Mouse (Mus musculus) liver, embryonic 11.5 days (tissue): ENCODE results near the gene Tbc1d2. TPM values are rescaled to one million over a fixed set of nuclear protein-coding genes. Genes with fewer than 3 reads are reported as not detected.
"Not testable (repeated sequence)": the region's sequence is repeated elsewhere in the genome, so short reads cannot be mapped to it uniquely, and the experiment has no call there.

Experiments used
- ATAC-seq: fragments of 200-750 bp; cut with Nextera tagmentation; replicated peaks from 2 replicates; pipeline ENCODE4 v1.8.0; 2017; ENCODE audit warnings: moderate number of reproducible peaks, mild to moderate bottlenecking, moderate TSS enrichment, moderate library complexity; ENCODE audit not compliant: low FRiP score
- DNase-seq: peaks from one replicate; pipeline ENCODE4 v3.0.0-alpha.2; 2017; ENCODE audit warnings: low spot score
- H3K27ac ChIP-seq: fragments of 300-500 bp; sonication (generic); 2 replicates; pipeline ENCODE4 v1.5.1; 2014; ENCODE audit warnings: mild to moderate bottlenecking, low read depth, low read length, control low read depth
- H3K27me3 ChIP-seq: fragments of 300-500 bp; sonication (generic); replicated peaks from 2 replicates; pipeline ENCODE4 v1.6.1; 2014; ENCODE audit warnings: low read length, mixed read lengths; ENCODE audit not compliant: control insufficient read depth, insufficient read depth
- H3K36me3 ChIP-seq: fragments of 300-500 bp; sonication (generic); 2 replicates; pipeline ENCODE4 v1.6.1; 2014; ENCODE audit warnings: mild to moderate bottlenecking, low read length, moderate library complexity, mixed read lengths; ENCODE audit not compliant: control insufficient read depth, insufficient read depth
- H3K4me1 ChIP-seq: fragments of 300-500 bp; sonication (generic); replicated peaks from 2 replicates; pipeline ENCODE4 v1.6.1; 2014; ENCODE audit warnings: low read length, mixed read lengths; ENCODE audit not compliant: control insufficient read depth, insufficient read depth
- H3K4me2 ChIP-seq: fragments of 300-500 bp; sonication (generic); 2 replicates; pipeline ENCODE4 v1.6.1; 2014; ENCODE audit warnings: mild to moderate bottlenecking, control low read depth, moderate library complexity
- H3K4me3 ChIP-seq: fragments of 300-500 bp; sonication (generic); 2 replicates; pipeline ENCODE4 v1.5.1; 2014; ENCODE audit warnings: low read depth, low read length, control low read depth
- H3K9ac ChIP-seq: fragments of 300-500 bp; sonication (generic); 2 replicates; pipeline ENCODE4 v1.6.1; 2014; ENCODE audit warnings: low read depth, low read length, control low read depth
- H3K9me3 ChIP-seq: fragments of 300-500 bp; sonication (generic); 2 replicates; pipeline ENCODE4 v1.6.1; 2016; ENCODE audit warnings: low read length, inconsistent platforms, mixed read lengths; ENCODE audit not compliant: control insufficient read depth
- WGBS: fragments of 180-500 bp; shearing (Covaris S2); extraction: QIAGEN DNeasy Blood & Tissue Kit; methylation state at CpG from one replicate; pipeline ENCODE4 v1.1.7; 2014; 5-methylcytosine and 5-hydroxymethylcytosine counted together
- polyA plus RNA-seq: library from polyadenylated mRNA; unstranded; fragments of >200 nt; fragmentation: Nextera tagmentation; extraction: Ambion mirVana; gene quantifications from 2 replicates; pipeline ENCODE4 v1.2.1, GENCODE M21; 2014

Tbc1d2 gene
- polyA plus RNA-seq, 1 experiment from 2014 or later, result 0.58 TPM

- Histone ChIP-seq H3K4me3 (no peak overlapping the region), H3K27ac (no peak overlapping the region), H3K9me3 (0 out of 2 replicates have a peak, but pooled peaks cover 2% of the 10 kb centered on the region), H3K9ac (no peak overlapping the region), H3K4me2 (no peak overlapping the region), H3K27me3 (no peaks in the 10 kb centered on the region), H3K4me1 (peaks cover 12% of the 10 kb centered on the region; the same call in 1 of the 2 replicates), H3K36me3 (no peaks in the 10 kb centered on the region)
- ATAC-seq (no peak), DNase-seq (no peak)
- WGBS, result 62% methylated on average over 8 of the region's 8 CpGs
These were observed 64.2 kb downstream of the Tbc1d2 start for GRCm38 (mm10) chr4:46585811-46586190.

- peaks cover 8% of the 10 kb centered on the region; the same call in 1 of the 2 replicates for H3K4me1 ChIP-seq
- no peak overlapping the region for H3K4me2 ChIP-seq
- WGBS, result 68% methylated on average over 13 of the region's 13 CpGs
- H3K36me3 ChIP-seq, result no peaks in the 10 kb centered on the region
- no peak overlapping the region for H3K4me3 ChIP-seq
- H3K9ac ChIP-seq, result no peak overlapping the region
- H3K27me3 ChIP-seq, result no peaks in the 10 kb centered on the region
- DNase-seq (no peak), ATAC-seq (no peak)
- no peak overlapping the region for H3K27ac ChIP-seq
- 0 out of 2 replicates have a peak, but pooled peaks cover 2% of the 10 kb centered on the region for H3K9me3 ChIP-seq
These were observed 64.8 kb downstream of the Tbc1d2 start for GRCm38 (mm10) chr4:46585041-46585810.

GRCm38 (mm10) chr4:46584536-46584935 is 65.5 kb downstream of the Tbc1d2 start:
- H3K27me3 ChIP-seq, H3K4me3 ChIP-seq, H3K4me1 ChIP-seq, DNase-seq, H3K36me3 ChIP-seq, ATAC-seq, H3K4me2 ChIP-seq, H3K9me3 ChIP-seq, H3K27ac ChIP-seq, H3K9ac ChIP-seq: not testable (repeated sequence)
- WGBS, result 56% methylated on average over 3 of the region's 3 CpGs

- not testable (repeated sequence) for H3K4me2 ChIP-seq, H3K4me1 ChIP-seq, H3K9ac ChIP-seq, H3K36me3 ChIP-seq, H3K27ac ChIP-seq, H3K27me3 ChIP-seq, DNase-seq, ATAC-seq, H3K4me3 ChIP-seq, H3K9me3 ChIP-seq
- WGBS, result 62% methylated on average over 2 of the region's 6 CpGs
These were observed 65.9 kb downstream of the Tbc1d2 start for GRCm38 (mm10) chr4:46584084-46584483.

GRCm38 (mm10) chr4:46582024-46582423 is 68.0 kb downstream of the Tbc1d2 start:
- H3K4me1 ChIP-seq, DNase-seq, H3K9ac ChIP-seq, H3K4me3 ChIP-seq, H3K27me3 ChIP-seq, H3K4me2 ChIP-seq, H3K36me3 ChIP-seq, H3K27ac ChIP-seq, H3K9me3 ChIP-seq, ATAC-seq: not testable (repeated sequence)
- WGBS, result 86% methylated on average over 9 of the region's 9 CpGs

GRCm38 (mm10) chr4:46581577-46581976 is 68.4 kb downstream of the Tbc1d2 start:
- H3K9ac ChIP-seq, H3K27ac ChIP-seq, DNase-seq, H3K4me1 ChIP-seq, H3K36me3 ChIP-seq, H3K9me3 ChIP-seq, H3K4me3 ChIP-seq, ATAC-seq, H3K27me3 ChIP-seq, H3K4me2 ChIP-seq: not testable (repeated sequence)
- WGBS, result 94% methylated on average over 22 of the region's 22 CpGs

GRCm38 (mm10) chr4:46580799-46581243 is 69.2 kb downstream of the Tbc1d2 start:
- not testable (repeated sequence) for H3K9me3 ChIP-seq, H3K27ac ChIP-seq, ATAC-seq, H3K4me3 ChIP-seq, H3K4me1 ChIP-seq, H3K4me2 ChIP-seq, DNase-seq, H3K36me3 ChIP-seq, H3K27me3 ChIP-seq, H3K9ac ChIP-seq
- WGBS, result 89% methylated on average over 15 of the region's 15 CpGs

GRCm38 (mm10) chr4:46578796-46579346 is 71.1 kb downstream of the Tbc1d2 start:
- DNase-seq, H3K4me3 ChIP-seq, H3K27me3 ChIP-seq, H3K9me3 ChIP-seq, H3K36me3 ChIP-seq, H3K9ac ChIP-seq, H3K27ac ChIP-seq, H3K4me2 ChIP-seq, ATAC-seq, H3K4me1 ChIP-seq: not testable (repeated sequence)
- 89% methylated on average over 8 of the region's 8 CpGs for WGBS

- H3K4me2 ChIP-seq, result no peak overlapping the region
- no peaks in the 10 kb centered on the region; the same call in 1 of the 2 replicates for H3K27me3 ChIP-seq
- H3K4me3 ChIP-seq, result no peak overlapping the region
- no peaks in the 10 kb centered on the region for H3K36me3 ChIP-seq
- 0 out of 2 replicates have a peak, but pooled peaks cover 2% of the 10 kb centered on the region for H3K9me3 ChIP-seq
- H3K9ac ChIP-seq, result no peak overlapping the region
- no peak overlapping the region for H3K27ac ChIP-seq
- peaks cover 6% of the 10 kb centered on the region; the same call in 1 of the 2 replicates for H3K4me1 ChIP-seq
- 65% methylated on average over 1 of the region's 1 CpGs for WGBS
- DNase-seq (no peak), ATAC-seq (no peak)
These were observed 71.8 kb downstream of the Tbc1d2 start for GRCm38 (mm10) chr4:46578228-46578627.
